Mouse (Mus musculus) megakaryocyte-erythroid progenitor cell, adult 5-6 weeks (primary cell): ENCODE results near the gene Zfp536. TPM values are rescaled to one million over a fixed set of nuclear protein-coding genes. Genes with fewer than 3 reads are reported as not detected.
"Not testable (repeated sequence)": the region's sequence is repeated elsewhere in the genome, so short reads cannot be mapped to it uniquely, and the experiment has no call there.

Source experiments
- ATAC-seq: replicated peaks from 2 replicates; pipeline ENCODE4 v1.8.0; 2016; ENCODE audit warnings: mild to moderate bottlenecking, inconsistent platforms; ENCODE audit not compliant: severe bottlenecking, poor library complexity, low FRiP score, low TSS enrichment
- total RNA-seq, 2 experiments: library from RNA; stranded (forward) in 1 of 2; stranded (reverse) in 1 of 2; fragments of 200-1000, 215-1000 nt in 1 of 2; fragments of >200 nt in 1 of 2; fragmentation: Nextera tagmentation in 1 of 2; gene quantifications; 2 replicates each; pipeline ENCODE4 v1.2.3; 2014 to 2017

Gene Zfp536
- total RNA-seq, 2 experiments from 2014 or later = not detected

GRCm38 (mm10) chr7:37704464-37704863 lies 69.0 kb downstream of the Zfp536 start:
- ATAC-seq = no peak

- ATAC-seq = not testable (repeated sequence)
Measured at GRCm38 (mm10) chr7:37697378-37697777, 76.1 kb downstream of the Zfp536 start.

- no peak for ATAC-seq
Measured at GRCm38 (mm10) chr7:37695066-37695465, 78.4 kb downstream of the Zfp536 start.

GRCm38 (mm10) chr7:37690606-37691005 lies 82.8 kb downstream of the Zfp536 start:
- no peak for ATAC-seq

GRCm38 (mm10) chr7:37689561-37690305 lies 83.7 kb downstream of the Zfp536 start:
- no peak for ATAC-seq

- no peak for ATAC-seq
Measured at GRCm38 (mm10) chr7:37689107-37689511, 84.3 kb downstream of the Zfp536 start.

- no peak for ATAC-seq
Measured at GRCm38 (mm10) chr7:37686366-37686765, 87.1 kb downstream of the Zfp536 start.

- no peak for ATAC-seq
Measured at GRCm38 (mm10) chr7:37685247-37685646, 88.2 kb downstream of the Zfp536 start.

GRCm38 (mm10) chr7:37681335-37681734 lies 92.1 kb downstream of the Zfp536 start:
- no peak for ATAC-seq

GRCm38 (mm10) chr7:37663676-37664365 lies 109.6 kb downstream of the Zfp536 start:
- ATAC-seq = no peak

GRCm38 (mm10) chr7:37648671-37649070 lies 124.8 kb downstream of the Zfp536 start:
- no peak for ATAC-seq

GRCm38 (mm10) chr7:37647917-37648615 lies 125.4 kb downstream of the Zfp536 start:
- ATAC-seq = no peak

GRCm38 (mm10) chr7:37639740-37640397 lies 133.6 kb downstream of the Zfp536 start:
- ATAC-seq = no peak

- no peak for ATAC-seq
Measured at GRCm38 (mm10) chr7:37634812-37635211, 138.6 kb downstream of the Zfp536 start.

- no peak for ATAC-seq
Measured at GRCm38 (mm10) chr7:37630410-37630809, 143.0 kb downstream of the Zfp536 start.

- ATAC-seq = no peak
Measured at GRCm38 (mm10) chr7:37627897-37628510, 145.4 kb downstream of the Zfp536 start.

GRCm38 (mm10) chr7:37625758-37626157 lies 147.7 kb downstream of the Zfp536 start:
- no peak for ATAC-seq

GRCm38 (mm10) chr7:37624759-37625340 lies 148.6 kb downstream of the Zfp536 start:
- no peak for ATAC-seq
